Mouse (Mus musculus) urinary bladder, adult 18-20 months (tissue): ENCODE measurements around the gene Icmt.
A peak's percentile ranks its signal among the peaks of the same experiment; 100 is the strongest.

Experiments
- DNase-seq, 2 experiments: peaks; one replicate each; pipeline ENCODE4 v3.0.0; 2022; ENCODE audit warnings: low spot score in 2 of 2, mixed read lengths in 2 of 2

The Icmt gene

GRCm38 (mm10) chr4:152300375-152300774 is 3.3 kb downstream of the Icmt start:
- DNase-seq: no peak

GRCm38 (mm10) chr4:152302012-152302411 is 5.0 kb downstream of the Icmt start:
- no peak for DNase-seq

GRCm38 (mm10) chr4:152303172-152303571 is 6.1 kb downstream of the Icmt start:
- DNase-seq: no peak

- DNase-seq: no peak
Observed at GRCm38 (mm10) chr4:152304685-152305084, 7.7 kb downstream of the Icmt start.

- DNase-seq: no peak
Observed at GRCm38 (mm10) chr4:152305991-152306390, 9.0 kb downstream of the Icmt start.

GRCm38 (mm10) chr4:152307542-152307941 is 10.5 kb downstream of the Icmt start:
- DNase-seq: no peak

GRCm38 (mm10) chr4:152312186-152312585 is 15.2 kb downstream of the Icmt start:
- no peak for DNase-seq

- DNase-seq: peak in 1 of 2 experiments; percentile 30
Observed at GRCm38 (mm10) chr4:152313211-152313632, 16.2 kb downstream of the Icmt start.

GRCm38 (mm10) chr4:152313934-152314333 is 16.9 kb downstream of the Icmt start:
- DNase-seq: no peak

- no peak for DNase-seq
Observed at GRCm38 (mm10) chr4:152315498-152316213, 18.6 kb downstream of the Icmt start.

GRCm38 (mm10) chr4:152317631-152318033 is 20.6 kb downstream of the Icmt start:
- no peak for DNase-seq

- DNase-seq: peak; percentile 22 to 50
Observed at GRCm38 (mm10) chr4:152318517-152319234, 21.6 kb downstream of the Icmt start, which contains the start of gene Rnf207. Gene Rnf207 (minus strand): TSS chr4:152318993.

GRCm38 (mm10) chr4:152321464-152321863 is 24.4 kb downstream of the Icmt start:
- DNase-seq: no peak

GRCm38 (mm10) chr4:152324641-152325562 is 27.9 kb downstream of the Icmt start:
- no peak for DNase-seq

GRCm38 (mm10) chr4:152325574-152326411 is 28.8 kb downstream of the Icmt start, which contains the start of gene Rpl22:
Gene Rpl22 (plus strand): TSS chr4:152325742.
- peak; percentile 67 to 95 for DNase-seq

GRCm38 (mm10) chr4:152326543-152326942 is 29.5 kb downstream of the Icmt start:
- no peak for DNase-seq

GRCm38 (mm10) chr4:152328691-152329090 is 31.7 kb downstream of the Icmt start:
- no peak for DNase-seq

- peak; percentile 45 to 66 for DNase-seq
Observed at GRCm38 (mm10) chr4:152332952-152333351, 35.9 kb downstream of the Icmt start.

- DNase-seq: no peak
Observed at GRCm38 (mm10) chr4:152333587-152333986, 36.6 kb downstream of the Icmt start.

- DNase-seq: no peak
Observed at GRCm38 (mm10) chr4:152337772-152338171, 40.7 kb downstream of the Icmt start.
